In the genomic region with DNA sequence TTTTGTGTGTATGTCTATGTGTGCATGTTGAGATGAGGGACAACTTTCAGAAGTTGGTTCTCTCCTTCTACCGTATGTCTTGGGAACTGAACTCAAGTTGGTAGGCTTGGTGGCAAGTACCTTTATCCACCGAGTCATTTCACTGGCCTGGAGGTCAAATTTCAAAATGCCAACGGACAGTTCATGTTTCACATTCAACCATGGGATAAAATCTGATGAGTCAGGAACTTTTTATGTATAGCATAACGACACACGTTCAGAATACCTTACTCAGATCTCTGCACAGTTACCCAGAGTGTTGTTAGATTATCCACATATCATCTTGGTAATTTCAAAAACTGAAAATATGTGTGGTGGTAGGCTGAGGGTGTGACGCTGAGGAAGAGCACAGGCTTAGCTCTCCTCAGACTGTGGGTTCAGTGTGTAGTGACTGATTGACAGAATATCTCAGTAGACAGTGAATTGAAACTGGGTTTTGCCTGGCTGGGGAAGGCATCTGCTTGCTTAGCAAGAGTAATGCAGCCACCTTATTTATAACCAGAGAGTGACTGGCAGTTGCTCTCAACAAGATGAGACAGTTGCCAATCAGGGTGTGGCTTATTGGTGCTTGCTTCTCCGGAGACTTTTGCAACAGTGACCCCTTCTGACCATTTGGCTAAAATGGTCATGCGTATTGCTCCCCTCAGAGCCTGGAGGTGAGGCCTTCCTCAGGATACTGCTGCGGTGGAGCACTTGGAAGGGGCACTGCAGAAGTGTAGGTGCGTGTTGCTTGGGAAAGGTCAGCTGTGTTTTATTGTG, we compare ENCODE assay signal across 8 mouse cellular contexts. TPM values are rescaled to one million over a fixed set of nuclear protein-coding genes. Genes with fewer than 3 reads are reported as not detected.
DNase-seq lines count a peak whose midpoint lies in the region; ATAC-seq lines count a peak whose summit lies in the region.
"Had no signal": no experiment of that assay in that cellular context is flagged by ENCODE, and none has a peak within 500 bp of the region (broad histone marks: within the 10 kb centered on the region; RNA-seq: fewer than 3 reads in every experiment).

No protein-coding gene starts in this region.

- no peaks in the 10 kb centered on the region for H3K27me3 ChIP-seq in embryonic facial prominence, embryonic 14.5 days (replicated peaks; ENCODE audit: control insufficient read depth, insufficient read depth, low read length)
- no peaks in the 10 kb centered on the region for H3K27me3 ChIP-seq in liver, embryonic 11.5 days (replicated peaks; ENCODE audit: control insufficient read depth, insufficient read depth, low read length)
- H3K27me3 ChIP-seq: limb, embryonic 15.5 days had no signal

- 61% methylated on average over 10 of the region's 10 CpGs for WGBS in embryonic facial prominence, embryonic 14.5 days
- WGBS in liver, embryonic 11.5 days = 66% methylated on average over 10 of the region's 10 CpGs

- H3K9me3 ChIP-seq in embryonic facial prominence, embryonic 14.5 days (ENCODE audit: control insufficient read depth, low read length) = no peaks in the 10 kb centered on the region
- H3K9me3 ChIP-seq in liver, embryonic 11.5 days (ENCODE audit: control insufficient read depth, low read length) = no peaks in the 10 kb centered on the region
- H3K9me3 ChIP-seq: limb, embryonic 15.5 days had no signal

- H3K9ac ChIP-seq in embryonic facial prominence, embryonic 14.5 days (ENCODE audit: low read depth, low read length) = no peak overlapping the region
- H3K9ac ChIP-seq in liver, embryonic 11.5 days (ENCODE audit: low read depth, low read length) = no peak overlapping the region
- H3K9ac ChIP-seq: limb, embryonic 15.5 days had no signal

- DNase-seq in 3134 (ENCODE audit: extremely low read depth, insufficient read length, low spot score) = peak; percentile 29
- DNase-seq in 3T3-L1 (ENCODE audit: low read depth, low spot score) = peak; percentile 88
- DNase-seq in adrenal gland, postnatal 36 days = peak; percentile 58 to 63
- DNase-seq in embryonic facial prominence, embryonic 14.5 days (ENCODE audit: low spot score) = peak; percentile 77
- peak; percentile 59 for DNase-seq in induced T-regulatory cell, adult 2 months (ENCODE audit: low read depth)
- DNase-seq in liver, embryonic 11.5 days (ENCODE audit: low spot score) = no peak
- peak; percentile 37 for DNase-seq in retina, adult 2 months (ENCODE audit: low read depth, low spot score)

- peaks cover 13% of the 10 kb centered on the region for H3K36me3 ChIP-seq in embryonic facial prominence, embryonic 14.5 days (ENCODE audit: control insufficient read depth, insufficient read depth, low read length)
- peaks cover 14% of the 10 kb centered on the region for H3K36me3 ChIP-seq in liver, embryonic 11.5 days (ENCODE audit: control insufficient read depth, insufficient read depth, low read length)

- H3K27ac ChIP-seq in embryonic facial prominence, embryonic 14.5 days (replicated peaks; ENCODE audit: low read depth, low read length) = no peak overlapping the region
- H3K27ac ChIP-seq in liver, embryonic 11.5 days (ENCODE audit: low read depth, low read length) = 0 out of 2 replicates have a peak overlapping the region, but pooled peaks have one; percentile 11
- H3K27ac ChIP-seq: limb, embryonic 15.5 days had no signal

- no peak overlapping the region for H3K4me2 ChIP-seq in embryonic facial prominence, embryonic 14.5 days (ENCODE audit: low read depth, low read length)
- no peak overlapping the region for H3K4me2 ChIP-seq in liver, embryonic 11.5 days
- H3K4me2 ChIP-seq: limb, embryonic 15.5 days had no signal

- no peaks in the 10 kb centered on the region for H3K4me1 ChIP-seq in embryonic facial prominence, embryonic 14.5 days (ENCODE audit: control insufficient read depth, insufficient read depth, low read length)
- H3K4me1 ChIP-seq in liver, embryonic 11.5 days (replicated peaks; ENCODE audit: control insufficient read depth, insufficient read depth, low read length) = no peaks in the 10 kb centered on the region

- no peak overlapping the region for H3K4me3 ChIP-seq in embryonic facial prominence, embryonic 14.5 days (ENCODE audit: low read depth, low read length)
- no peak overlapping the region for H3K4me3 ChIP-seq in liver, embryonic 11.5 days (ENCODE audit: low read depth, low read length)
- H3K4me3 ChIP-seq: limb, embryonic 15.5 days had no signal

- no peak for ATAC-seq in embryonic facial prominence, embryonic 14.5 days (ENCODE audit: low read depth)
- no peak; the same call in 1 of the 2 replicates for ATAC-seq in liver, embryonic 11.5 days (replicated peaks; ENCODE audit: low FRiP score)

RNA-seq across cellular contexts. Expression of a gene that starts 27.1 kb away (rescaled TPM):
- 100 to 1,000 TPM in 1 of 2 experiments, 10 to 100 TPM in 1; 86.1 to 103 TPM for total RNA-seq in adrenal gland, postnatal 36 days (2021)
- 43.2 and 45.7 TPM in 2 replicates for polyA plus RNA-seq in embryonic facial prominence, embryonic 14.5 days (2014; fragmentation: Nextera tagmentation; extraction: Ambion mirVana)
- polyA plus RNA-seq in liver, embryonic 11.5 days (2014; fragmentation: Nextera tagmentation; extraction: Ambion mirVana) = 37.0 and 42.8 TPM in 2 replicates

RNA-seq across cellular contexts. Expression of a gene that starts 29.9 kb away (rescaled TPM):
- total RNA-seq in adrenal gland, postnatal 36 days (2021) = under 1 TPM in 1 of 2 experiments, not detected in 1; 0.36 TPM
- polyA plus RNA-seq in embryonic facial prominence, embryonic 14.5 days (2014; fragmentation: Nextera tagmentation; extraction: Ambion mirVana) = 0.29 TPM in 2 replicates
- polyA plus RNA-seq in liver, embryonic 11.5 days (2014; fragmentation: Nextera tagmentation; extraction: Ambion mirVana) = 1.3 TPM in 2 replicates

RNA-seq across cellular contexts. Expression of a gene that starts 38.3 kb away (rescaled TPM):
- total RNA-seq in adrenal gland, postnatal 36 days (2021) = not detected
- not detected in 2 replicates for polyA plus RNA-seq in embryonic facial prominence, embryonic 14.5 days (2014; fragmentation: Nextera tagmentation; extraction: Ambion mirVana)
- not detected in 2 replicates for polyA plus RNA-seq in liver, embryonic 11.5 days (2014; fragmentation: Nextera tagmentation; extraction: Ambion mirVana)
- polyA plus RNA-seq: limb, embryonic 15.5 days had no signal

RNA-seq across cellular contexts. Expression of a gene that starts 38.3 kb away (rescaled TPM):
- total RNA-seq in adrenal gland, postnatal 36 days (2021) = 1 to 10 TPM; 6.6 to 7.7 TPM
- 29.2 and 30.4 TPM in 2 replicates for polyA plus RNA-seq in embryonic facial prominence, embryonic 14.5 days (2014; fragmentation: Nextera tagmentation; extraction: Ambion mirVana)
- 13.8 and 15.1 TPM in 2 replicates for polyA plus RNA-seq in liver, embryonic 11.5 days (2014; fragmentation: Nextera tagmentation; extraction: Ambion mirVana)

RNA-seq across cellular contexts. Expression of a gene that starts 57.5 kb away (rescaled TPM):
- total RNA-seq in adrenal gland, postnatal 36 days (2021) = under 1 TPM in 1 of 2 experiments, not detected in 1; 0.56 TPM
- 0.14 TPM in 1 of 2 replicates, not detected in the other for polyA plus RNA-seq in embryonic facial prominence, embryonic 14.5 days (2014; fragmentation: Nextera tagmentation; extraction: Ambion mirVana)
- not detected in 2 replicates for polyA plus RNA-seq in liver, embryonic 11.5 days (2014; fragmentation: Nextera tagmentation; extraction: Ambion mirVana)
